Mouse (Mus musculus): Measurements from ENCODE around the gene Cog8.

DNA sequence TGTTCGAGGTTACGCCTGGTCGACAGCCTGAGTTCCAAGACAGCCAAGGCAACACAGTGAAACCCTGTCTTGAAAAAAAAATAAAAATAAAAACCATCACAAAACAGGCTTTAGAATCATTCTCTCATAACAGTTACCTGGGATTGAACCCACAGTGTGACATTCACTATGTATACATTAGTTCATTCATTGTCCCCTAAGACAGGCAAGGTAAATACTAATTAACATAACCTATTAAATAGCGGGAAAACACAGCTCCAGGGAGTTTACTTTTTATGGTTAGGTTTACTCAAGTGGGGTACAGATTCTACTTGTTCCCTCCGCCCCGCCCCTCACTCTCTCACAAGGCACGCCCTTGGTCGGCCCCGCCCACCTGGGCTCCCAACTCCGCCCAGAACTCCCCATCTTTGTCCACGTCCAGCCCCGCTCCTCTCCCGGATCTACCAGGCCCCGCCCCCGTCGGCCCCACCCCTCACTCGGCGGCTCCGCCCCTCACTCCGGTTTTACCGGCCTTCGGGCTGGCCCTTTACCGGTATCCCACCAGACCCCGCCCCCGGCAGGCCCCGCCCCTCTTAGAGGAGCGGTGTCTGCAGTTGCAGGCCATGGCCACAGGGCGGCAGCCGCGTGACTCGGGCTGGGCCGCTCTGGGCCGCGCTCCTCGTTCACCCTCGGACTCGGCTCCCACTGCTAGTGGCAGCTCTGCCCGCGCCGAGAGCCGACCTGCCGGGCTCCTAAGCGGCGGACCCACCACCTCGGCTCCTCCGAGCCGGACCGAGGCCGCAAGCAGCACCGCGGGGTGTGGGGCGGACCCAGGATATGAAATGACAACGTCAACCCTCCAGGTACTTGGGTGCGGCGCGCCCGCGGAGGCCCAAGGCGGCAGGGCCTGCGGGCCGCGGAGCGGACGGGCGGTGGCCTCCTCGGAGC, 25.6 kb downstream of the Cog8 start, which contains the start of gene Vps4a:
- TF ChIP-seq CTCF (IDR thresholded peaks at IDR 0.05; ENCODE audit: low read depth) (peak; percentile 91), EP300 (IDR thresholded peaks at IDR 0.05; ENCODE audit: low read depth) (no peak)

Measured in liver, embryonic 14.5 days (tissue).